Mouse (Mus musculus) heart, adult 2 months (tissue): Measurements from ENCODE around the gene Prpf4. TPM values are rescaled to one million over a fixed set of nuclear protein-coding genes. Genes with fewer than 3 reads are reported as not detected.

Source experiments
- DNase-seq, 2 experiments: peaks; one replicate each; pipeline ENCODE4 v3.0.0; 2021
- H3K27ac ChIP-seq: fragments of 200-600 bp; 2 replicates; pipeline ENCODE4 v1.8.1; 2022
- H3K27me3 ChIP-seq: fragments of 200-500 bp; 2 replicates; pipeline ENCODE4 v1.6.1; 2012; ENCODE audit warnings: mild to moderate bottlenecking, low read length, inconsistent platforms, mixed read lengths; ENCODE audit not compliant: control insufficient read depth, insufficient read depth
- H3K36me3 ChIP-seq: fragments of 200-500 bp; 2 replicates; pipeline ENCODE4 v1.6.1; 2012; ENCODE audit warnings: low read length, inconsistent platforms; ENCODE audit not compliant: control insufficient read depth, insufficient read depth
- H3K4me1 ChIP-seq: fragments of 200-500 bp; 2 replicates; pipeline ENCODE4 v1.6.1; 2011; ENCODE audit warnings: low read length; ENCODE audit not compliant: control insufficient read depth, insufficient read depth
- H3K4me3 ChIP-seq: fragments of 200-600 bp; 2 replicates; pipeline ENCODE4 v1.8.1; 2022
- H3K79me2 ChIP-seq: fragments of 200-500 bp; replicated peaks from 2 replicates; pipeline ENCODE4 v1.6.1; 2012; ENCODE audit warnings: mild to moderate bottlenecking, inconsistent platforms, low read length, moderate library complexity, mixed read lengths; ENCODE audit not compliant: control insufficient read depth, insufficient read depth
- H3K9ac ChIP-seq: fragments of 200-500 bp; 2 replicates; pipeline ENCODE4 v1.6.1; 2012; ENCODE audit warnings: low read depth, mild to moderate bottlenecking, control low read depth, inconsistent platforms, low read length, mixed read lengths
- CTCF ChIP-seq: fragments of 200-600 bp; IDR thresholded peaks from 2 replicates; pipeline ENCODE4 v1.8.1; 2022; ENCODE audit warnings: antibody characterized with exemption, mild to moderate bottlenecking, moderate library complexity
- EP300 ChIP-seq: fragments of 200-500 bp; IDR thresholded peaks from 2 replicates; pipeline ENCODE4 v1.6.1; 2011; ENCODE audit warnings: low read depth, low read length, control low read depth; ENCODE audit not compliant: insufficient read depth
- POLR2A ChIP-seq: fragments of 200-500 bp; IDR thresholded peaks from 2 replicates; pipeline ENCODE4 v1.6.1; 2011; ENCODE audit warnings: mild to moderate bottlenecking, low read depth, low read length, control low read depth; ENCODE audit not compliant: insufficient read depth
- whole genome bisulfite sequencing: fragments of 180-500 bp; shearing (Covaris S2); methylation state at CpG from one replicate; pipeline ENCODE4 v1.1.7; 2018; 5-methylcytosine and 5-hydroxymethylcytosine counted together
- intact Hi-C: fragments of 180-260 bp; cut with DNase I; formaldehyde crosslinking; loops from one replicate; pipeline ENCODE4 v1.15.1; 2025
- polyA plus RNA-seq: library from polyadenylated mRNA; depleted of rRNA; stranded (reverse); fragments of >200 nt; gene quantifications from 2 replicates; pipeline ENCODE4 v1.2.3, GENCODE M21; 2012
- total RNA-seq, 2 experiments: library from RNA; stranded (reverse); gene quantifications; 2 replicates each; pipeline ENCODE4 v1.2.3; 2021

The Prpf4 gene
- total and polyA plus RNA-seq, 3 experiments = 7.4 to 9.9 (median 9.9) TPM

- peaks cover 23% of the 10 kb centered on the region for H3K36me3 ChIP-seq
Measured at GRCm38 (mm10) chr4:62393459-62393858, 15.1 kb upstream of the Prpf4 start.

GRCm38 (mm10) chr4:62395806-62396205 is 12.8 kb upstream of the Prpf4 start:
- Histone ChIP-seq H3K4me1 (peaks cover 3% of the 10 kb centered on the region), H3K27ac (no peak overlapping the region), H3K27me3 (no peaks in the 10 kb centered on the region), H3K4me3 (no peak overlapping the region), H3K36me3 (peaks cover 27% of the 10 kb centered on the region), H3K9ac (no peak overlapping the region), H3K79me2 (0 out of 2 replicates have a peak, but pooled peaks cover 2% of the 10 kb centered on the region)
- intact Hi-C loops = no loop called here
- TF ChIP-seq POLR2A = no peak
- TF ChIP-seq CTCF = no peak
- TF ChIP-seq EP300 = no peak
- WGBS = 39% methylated on average over 1 of the region's 1 CpGs
- DNase-seq = no peak

More at GRCm38 (mm10) chr4:62393459-62393858, 15.1 kb upstream of the Prpf4 start:
- Histone ChIP-seq H3K27ac (no peak overlapping the region), H3K27me3 (no peaks in the 10 kb centered on the region), H3K9ac (no peak overlapping the region), H3K4me1 (peaks cover 3% of the 10 kb centered on the region), H3K79me2 (0 out of 2 replicates have a peak, but pooled peaks cover 2% of the 10 kb centered on the region), H3K4me3 (no peak overlapping the region)
- intact Hi-C loops = no loop called here
- WGBS = 62% methylated on average over 6 of the region's 6 CpGs
- TF ChIP-seq CTCF (no peak), POLR2A (no peak), EP300 (no peak)
- DNase-seq = no peak

- H3K4me3 ChIP-seq = no peak overlapping the region
- 39% methylated on average over 4 of the region's 4 CpGs for WGBS
- intact Hi-C loops = loop anchor here (2.0 kb wide), 1 partner anchor 31 kb away; no protein-coding TSS in a partner anchor
- no peak overlapping the region for H3K9ac ChIP-seq
- TF ChIP-seq EP300 (no peak), CTCF (no peak), POLR2A (no peak)
- peaks cover 27% of the 10 kb centered on the region for H3K36me3 ChIP-seq
- H3K79me2 ChIP-seq = 0 out of 2 replicates have a peak, but pooled peaks cover 2% of the 10 kb centered on the region
- H3K27ac ChIP-seq = no peak overlapping the region
- no peaks in the 10 kb centered on the region for H3K27me3 ChIP-seq
- peaks cover 3% of the 10 kb centered on the region for H3K4me1 ChIP-seq
- DNase-seq = no peak
Measured at GRCm38 (mm10) chr4:62397616-62398365, 10.8 kb upstream of the Prpf4 start.

GRCm38 (mm10) chr4:62398956-62399355 is 9.6 kb upstream of the Prpf4 start:
- no peak for DNase-seq
- intact Hi-C loops = loop anchor here (2.0 kb wide), 1 partner anchor 32 kb away; no protein-coding TSS in a partner anchor
- TF ChIP-seq POLR2A = no peak
- TF ChIP-seq EP300 = no peak
- no peak for TF ChIP-seq CTCF
- Histone ChIP-seq H3K9ac (no peak overlapping the region), H3K27ac (no peak overlapping the region), H3K27me3 (no peaks in the 10 kb centered on the region), H3K4me3 (no peak overlapping the region), H3K79me2 (0 out of 2 replicates have a peak, but pooled peaks cover 2% of the 10 kb centered on the region), H3K4me1 (peaks cover 3% of the 10 kb centered on the region), H3K36me3 (peaks cover 27% of the 10 kb centered on the region)
- WGBS = 59% methylated on average over 3 of the region's 3 CpGs

GRCm38 (mm10) chr4:62406133-62406532 is 2.5 kb upstream of the Prpf4 start:
- peaks cover 3% of the 10 kb centered on the region for H3K4me1 ChIP-seq
- no peak for TF ChIP-seq EP300
- TF ChIP-seq CTCF = no peak
- peaks cover 6% of the 10 kb centered on the region for H3K79me2 ChIP-seq
- H3K36me3 ChIP-seq = peaks cover 7% of the 10 kb centered on the region
- 82% methylated on average over 4 of the region's 4 CpGs for WGBS
- H3K27ac ChIP-seq = no peak overlapping the region
- no peak overlapping the region for H3K9ac ChIP-seq
- intact Hi-C loops = loop anchor here (5.0 kb wide), 3 partner anchors 59 to 119 kb away; partner anchors contain the start of gene Hdhd3
- no peak overlapping the region for H3K4me3 ChIP-seq
- H3K27me3 ChIP-seq = no peaks in the 10 kb centered on the region
- no peak for DNase-seq
